Mouse (Mus musculus) liver, postnatal 0 days (tissue): Measurements from ENCODE around the gene Fgf13. TPM values are rescaled to one million over a fixed set of nuclear protein-coding genes. Genes with fewer than 3 reads are reported as not detected.
A peak's percentile ranks its signal among the peaks of the same experiment; 100 is the strongest.

ENCODE experiments used
- ATAC-seq: fragments of 200-750 bp; cut with Nextera tagmentation; 2 replicates; pipeline ENCODE4 v1.8.0; 2017; ENCODE audit warnings: mild to moderate bottlenecking, moderate library complexity
- DNase-seq: peaks from one replicate; pipeline ENCODE4 v3.0.0-alpha.2; 2016
- H3K27ac ChIP-seq: fragments of 300-500 bp; sonication (generic); 2 replicates; pipeline ENCODE4 v1.5.1; 2014; ENCODE audit warnings: antibody characterized with exemption, moderate library complexity, mild to moderate bottlenecking, low read depth
- H3K27me3 ChIP-seq: fragments of 300-500 bp; sonication (generic); 2 replicates; pipeline ENCODE4 v1.6.1; 2014; ENCODE audit warnings: low read length, control low read depth, mixed read lengths; ENCODE audit not compliant: insufficient read depth
- H3K36me3 ChIP-seq: fragments of 300-500 bp; sonication (generic); replicated peaks from 2 replicates; pipeline ENCODE4 v1.6.1; 2014; ENCODE audit warnings: mild to moderate bottlenecking, control low read depth, low read length, moderate library complexity, mixed read lengths; ENCODE audit not compliant: insufficient read depth
- H3K4me1 ChIP-seq: fragments of 300-500 bp; sonication (generic); 2 replicates; pipeline ENCODE4 v1.6.1; 2014; ENCODE audit warnings: antibody characterized with exemption, mild to moderate bottlenecking, control low read depth; ENCODE audit not compliant: insufficient read depth
- H3K4me2 ChIP-seq: fragments of 300-500 bp; sonication (generic); 2 replicates; pipeline ENCODE4 v1.6.1; 2014; ENCODE audit warnings: low read depth, mild to moderate bottlenecking, low read length, moderate library complexity, mixed read lengths
- H3K4me3 ChIP-seq: fragments of 300-500 bp; sonication (generic); 2 replicates; pipeline ENCODE4 v1.5.1; 2014; ENCODE audit warnings: low read depth, low read length
- H3K9ac ChIP-seq: fragments of 300-500 bp; sonication (generic); replicated peaks from 2 replicates; pipeline ENCODE4 v1.6.1; 2014; ENCODE audit warnings: mild to moderate bottlenecking, moderate library complexity
- H3K9me3 ChIP-seq: fragments of 300-500 bp; sonication (generic); 2 replicates; pipeline ENCODE4 v1.6.1; 2016; ENCODE audit warnings: mild to moderate bottlenecking, control low read depth, low read length, mixed read lengths
- CTCF ChIP-seq: sonication (generic); IDR thresholded peaks from 2 replicates; pipeline ENCODE4 v1.5.1; 2016; ENCODE audit warnings: antibody characterized with exemption, low read depth
- EP300 ChIP-seq: IDR thresholded peaks from 2 replicates; pipeline ENCODE4 v1.6.1; 2016; ENCODE audit warnings: antibody characterized with exemption, low read depth, mild to moderate bottlenecking
- WGBS: fragments of 180-500 bp; shearing (Covaris S2); extraction: QIAGEN DNeasy Blood & Tissue Kit; methylation state at CpG from one replicate; pipeline ENCODE4 v1.1.7; 2014; ENCODE audit not compliant: insufficient replicate concordance; 5-methylcytosine and 5-hydroxymethylcytosine counted together
- polyA plus RNA-seq: library from polyadenylated mRNA; unstranded; fragments of >200 nt; fragmentation: Nextera tagmentation; extraction: Ambion mirVana; gene quantifications from 2 replicates; pipeline ENCODE4 v1.2.1, GENCODE M21; 2015

Gene Fgf13
- polyA plus RNA-seq, 1 experiment from 2014 or later = 0.62 TPM

DNA sequence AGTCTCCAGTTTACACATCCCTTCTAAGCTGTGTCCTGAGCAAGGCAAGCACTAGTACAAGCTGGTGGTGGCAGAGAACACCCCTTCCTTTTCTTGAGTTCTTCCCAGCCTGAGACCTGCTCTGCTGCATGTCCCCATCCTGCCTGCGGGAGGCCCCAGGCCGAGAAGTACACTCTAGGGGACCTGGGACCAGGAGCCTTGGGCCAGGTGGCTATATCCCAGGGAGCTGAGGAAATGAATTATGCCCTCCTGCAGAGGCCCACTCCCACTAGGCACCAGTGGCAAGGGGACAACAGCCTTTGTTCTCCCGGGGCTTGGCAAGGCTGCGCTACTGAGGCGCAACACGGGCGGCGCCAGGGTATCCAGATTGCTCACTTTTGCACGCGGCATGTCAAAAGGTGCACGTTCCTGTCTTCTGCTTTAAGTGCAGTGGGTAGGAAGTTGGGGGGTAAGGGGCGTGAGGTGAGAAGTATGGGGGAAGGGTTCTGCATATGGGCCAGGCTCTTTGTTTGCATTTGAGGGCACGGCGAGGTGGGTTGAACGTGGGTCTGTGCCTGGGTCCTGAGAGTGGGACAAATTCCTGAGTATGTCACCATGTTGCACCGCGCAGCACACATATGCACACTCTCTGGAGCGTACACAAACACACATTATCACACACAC lies 1.7 kb downstream of the Fgf13 start:
- TF ChIP-seq EP300 = no peak
- no peak for TF ChIP-seq CTCF
- WGBS = 33% methylated on average over 18 of the region's 18 CpGs
- DNase-seq = no peak
- Histone ChIP-seq H3K9ac (no peak overlapping the region), H3K36me3 (no peaks in the 10 kb centered on the region), H3K4me2 (0 out of 2 replicates have a peak overlapping the region, but pooled peaks have one; percentile 69), H3K27ac (no peak overlapping the region), H3K9me3 (no peaks in the 10 kb centered on the region), H3K4me3 (no peak overlapping the region), H3K27me3 (peaks cover 25% of the 10 kb centered on the region), H3K4me1 (no peaks in the 10 kb centered on the region)
- ATAC-seq = no peak

DNA sequence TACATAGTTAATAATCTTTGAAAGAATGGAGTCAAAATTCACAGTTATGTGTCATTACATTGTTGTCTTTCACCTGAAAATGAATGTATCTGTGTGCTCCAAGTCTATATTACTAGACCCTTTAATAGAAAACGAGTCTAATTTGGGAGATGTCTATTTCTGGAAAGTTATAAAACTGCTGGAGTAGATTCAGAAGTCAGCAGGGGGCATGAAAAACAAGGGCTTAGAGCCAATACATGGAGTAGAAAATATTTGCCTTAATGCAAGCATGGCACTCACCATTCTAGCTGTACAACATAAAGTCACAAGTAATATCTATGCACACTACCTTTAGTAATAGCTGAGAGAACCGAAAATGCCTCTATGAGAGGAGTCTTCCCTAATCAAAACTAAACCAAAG lies 19.9 kb downstream of the Fgf13 start:
- Histone ChIP-seq H3K4me3 (no peak overlapping the region), H3K9me3 (no peaks in the 10 kb centered on the region), H3K36me3 (no peaks in the 10 kb centered on the region), H3K27me3 (no peaks in the 10 kb centered on the region), H3K9ac (no peak overlapping the region), H3K4me1 (no peaks in the 10 kb centered on the region), H3K27ac (no peak overlapping the region), H3K4me2 (no peak overlapping the region)
- no peak for DNase-seq
- 54% methylated on average over 2 of the region's 2 CpGs for WGBS
- no peak for ATAC-seq
- no peak for TF ChIP-seq EP300
- TF ChIP-seq CTCF = no peak

DNA sequence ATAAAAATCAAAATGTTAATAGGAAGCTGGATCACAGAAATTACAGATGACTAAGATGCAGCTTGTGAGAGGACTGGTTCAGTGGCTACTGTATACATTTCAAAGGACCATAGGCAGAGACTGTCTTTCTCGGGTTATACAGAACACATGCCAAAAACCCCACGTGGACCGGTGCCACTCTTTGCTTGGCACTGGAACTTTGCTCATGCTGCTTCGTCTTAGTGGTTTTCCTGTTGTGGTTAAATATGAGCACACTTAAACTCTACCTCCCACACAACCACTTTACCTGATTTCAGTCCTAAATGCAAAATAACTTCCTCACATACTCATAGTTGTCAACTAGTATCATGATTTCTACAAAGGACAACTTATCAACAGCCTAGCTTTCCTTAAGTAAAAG lies 59.6 kb downstream of the Fgf13 start:
- no peaks in the 10 kb centered on the region for H3K36me3 ChIP-seq
- ATAC-seq (no peak), DNase-seq (no peak)
- no peak overlapping the region for H3K4me3 ChIP-seq
- 42% methylated on average over 4 of the region's 4 CpGs for WGBS
- no peak overlapping the region for H3K4me2 ChIP-seq
- H3K9ac ChIP-seq = no peak overlapping the region
- no peak for TF ChIP-seq CTCF
- no peak for TF ChIP-seq EP300
- no peak overlapping the region for H3K27ac ChIP-seq
- H3K4me1 ChIP-seq = no peaks in the 10 kb centered on the region
- no peaks in the 10 kb centered on the region for H3K9me3 ChIP-seq
- no peaks in the 10 kb centered on the region for H3K27me3 ChIP-seq

DNA sequence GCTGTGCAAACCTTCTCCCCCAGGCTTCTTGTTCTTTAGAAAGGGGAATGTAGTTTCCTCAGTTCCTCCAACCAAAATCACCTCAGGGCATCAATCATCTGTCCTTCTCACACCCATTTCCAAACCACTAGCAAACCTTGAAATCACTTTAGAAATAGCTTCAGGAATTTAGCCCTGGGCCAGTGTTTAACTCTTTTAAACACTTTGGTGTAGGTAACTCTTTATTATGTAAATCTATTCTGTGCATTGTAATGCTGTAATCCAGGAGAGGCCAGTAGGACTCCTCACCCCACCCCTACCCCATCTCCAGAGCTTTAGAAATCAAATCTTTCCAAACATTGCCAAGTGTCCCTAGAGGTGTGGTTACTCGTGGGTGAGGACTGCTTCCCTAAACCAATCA lies 74.5 kb downstream of the Fgf13 start:
- Histone ChIP-seq H3K27ac (no peak overlapping the region), H3K4me3 (no peak overlapping the region), H3K4me1 (no peaks in the 10 kb centered on the region), H3K9ac (no peak overlapping the region), H3K4me2 (no peak overlapping the region), H3K27me3 (no peaks in the 10 kb centered on the region), H3K9me3 (no peaks in the 10 kb centered on the region), H3K36me3 (no peaks in the 10 kb centered on the region)
- no peak for TF ChIP-seq EP300
- TF ChIP-seq CTCF = no peak
- ATAC-seq (no peak), DNase-seq (no peak)
- WGBS = 27% methylated on average over 1 of the region's 1 CpGs

DNA sequence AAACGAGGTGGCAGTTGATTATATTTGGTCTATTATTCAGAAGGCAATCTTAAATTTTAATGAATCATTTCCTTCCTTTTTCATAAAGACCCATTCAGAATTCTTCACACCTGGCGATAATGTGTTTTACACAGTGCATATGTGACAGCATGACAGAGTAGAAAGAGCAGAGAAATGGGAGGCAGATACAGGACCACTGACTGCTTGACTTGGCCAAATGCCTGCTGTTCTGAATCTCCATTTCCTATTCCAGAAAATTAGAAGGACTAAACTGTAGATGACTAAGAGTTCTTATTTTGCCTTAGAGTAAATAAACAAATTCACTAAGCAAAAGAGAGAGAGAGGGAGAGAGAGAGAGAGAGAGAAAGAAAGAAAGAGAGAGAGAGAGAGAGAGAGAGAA lies 82.4 kb downstream of the Fgf13 start:
- 62% methylated on average over 2 of the region's 2 CpGs for WGBS
- Histone ChIP-seq H3K27ac (no peak overlapping the region), H3K9ac (no peak overlapping the region), H3K4me3 (no peak overlapping the region), H3K36me3 (no peaks in the 10 kb centered on the region), H3K9me3 (no peaks in the 10 kb centered on the region), H3K4me1 (no peaks in the 10 kb centered on the region), H3K27me3 (no peaks in the 10 kb centered on the region), H3K4me2 (no peak overlapping the region)
- TF ChIP-seq EP300 (no peak), CTCF (no peak)
- no peak for ATAC-seq
- DNase-seq = no peak

DNA sequence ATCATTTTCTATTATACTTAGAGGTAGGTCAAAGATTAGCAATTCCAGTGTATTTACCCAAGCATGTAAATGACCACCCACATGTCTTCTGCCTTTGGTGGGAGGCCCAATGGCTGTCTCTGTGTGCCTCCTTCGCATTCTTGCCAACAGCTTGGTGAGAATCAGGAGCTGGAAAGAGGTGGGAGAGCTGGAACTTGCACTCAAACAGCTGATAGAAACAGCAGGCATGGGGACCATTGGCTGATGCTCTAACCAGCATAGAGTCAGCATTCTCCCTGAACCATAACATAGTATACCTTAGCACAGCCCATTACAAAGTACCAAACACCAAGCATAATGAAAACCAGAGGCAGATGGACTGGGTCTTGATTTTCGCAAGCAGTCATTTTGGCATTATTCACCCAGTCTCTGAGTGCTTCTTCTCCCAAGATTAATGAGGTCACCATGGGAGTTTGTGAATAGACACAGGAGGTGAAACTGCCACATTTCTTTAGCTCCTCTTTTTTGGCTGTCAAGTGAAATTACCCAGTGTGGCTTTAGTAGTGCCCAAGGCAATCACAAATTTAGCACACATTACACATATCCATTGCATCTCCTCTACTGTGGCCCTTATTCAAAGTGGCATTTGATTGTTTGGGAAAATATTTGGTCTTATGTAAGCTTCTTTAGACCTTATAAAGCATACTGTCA lies 165.1 kb downstream of the Fgf13 start:
- H3K27me3 ChIP-seq = no peaks in the 10 kb centered on the region
- ATAC-seq (no peak), DNase-seq (no peak)
- H3K4me2 ChIP-seq = no peak overlapping the region
- 75% methylated on average over 2 of the region's 2 CpGs for WGBS
- H3K36me3 ChIP-seq = no peaks in the 10 kb centered on the region
- no peaks in the 10 kb centered on the region for H3K4me1 ChIP-seq
- no peak overlapping the region for H3K4me3 ChIP-seq
- TF ChIP-seq CTCF (no peak), EP300 (no peak)
- H3K27ac ChIP-seq = no peak overlapping the region
- no peaks in the 10 kb centered on the region for H3K9me3 ChIP-seq
- no peak overlapping the region for H3K9ac ChIP-seq
